Mouse (Mus musculus) embryonic facial prominence, embryonic 14.5 days (tissue): ENCODE measurements around the gene Rimbp2. TPM values are rescaled to one million over a fixed set of nuclear protein-coding genes. Genes with fewer than 3 reads are reported as not detected.

Source experiments
- ATAC-seq: fragments of 200-750 bp; cut with Nextera tagmentation; 2 replicates; pipeline ENCODE4 v1.8.0; 2017; ENCODE audit warnings: low read depth, moderate number of reproducible peaks, moderate TSS enrichment
- DNase-seq: peaks from one replicate; pipeline ENCODE4 v3.0.0-alpha.2; 2015; ENCODE audit warnings: low spot score
- H3K27ac ChIP-seq: fragments of 300-500 bp; sonication (generic); replicated peaks from 2 replicates; pipeline ENCODE4 v1.5.1; 2014; ENCODE audit warnings: low read depth, mild to moderate bottlenecking, low read length, moderate library complexity
- H3K27me3 ChIP-seq: fragments of 300-500 bp; sonication (generic); replicated peaks from 2 replicates; pipeline ENCODE4 v1.6.1; 2014; ENCODE audit warnings: low read length; ENCODE audit not compliant: control insufficient read depth, insufficient read depth
- H3K36me3 ChIP-seq: fragments of 300-500 bp; sonication (generic); 2 replicates; pipeline ENCODE4 v1.6.1; 2014; ENCODE audit warnings: low read length, mixed read lengths; ENCODE audit not compliant: control insufficient read depth, insufficient read depth
- H3K4me1 ChIP-seq: fragments of 300-500 bp; sonication (generic); 2 replicates; pipeline ENCODE4 v1.6.1; 2014; ENCODE audit warnings: antibody characterized with exemption, low read length; ENCODE audit not compliant: control insufficient read depth, insufficient read depth
- H3K4me2 ChIP-seq: fragments of 300-500 bp; sonication (generic); 2 replicates; pipeline ENCODE4 v1.6.1; 2014; ENCODE audit warnings: low read depth, mild to moderate bottlenecking, low read length, moderate library complexity, mixed read lengths
- H3K4me3 ChIP-seq: fragments of 300-500 bp; sonication (generic); 2 replicates; pipeline ENCODE4 v1.5.1; 2014; ENCODE audit warnings: low read depth, mild to moderate bottlenecking, low read length
- H3K9ac ChIP-seq: fragments of 300-500 bp; sonication (generic); 2 replicates; pipeline ENCODE4 v1.6.1; 2014; ENCODE audit warnings: low read depth, mild to moderate bottlenecking, low read length, moderate library complexity, mixed read lengths
- H3K9me3 ChIP-seq: fragments of 300-500 bp; sonication (generic); 2 replicates; pipeline ENCODE4 v1.6.1; 2016; ENCODE audit warnings: low read length; ENCODE audit not compliant: control insufficient read depth
- WGBS: fragments of 180-500 bp; shearing (Covaris S2); extraction: QIAGEN DNeasy Blood & Tissue Kit; methylation state at CpG from one replicate; pipeline ENCODE4 v1.1.7; 2014; 5-methylcytosine and 5-hydroxymethylcytosine counted together
- polyA plus RNA-seq: library from polyadenylated mRNA; unstranded; fragments of >200 nt; fragmentation: Nextera tagmentation; extraction: Ambion mirVana; gene quantifications from 2 replicates; pipeline ENCODE4 v1.2.1, GENCODE M21; 2014

Rimbp2 gene
- polyA plus RNA-seq, 1 experiment from 2014 or later: 0.21 TPM

GRCm38 (mm10) chr5:128884320-128884719, 69.0 kb downstream of the Rimbp2 start:
- H3K9me3 ChIP-seq: no peaks in the 10 kb centered on the region
- no peak for DNase-seq
- H3K9ac ChIP-seq: no peak overlapping the region
- H3K4me1 ChIP-seq: no peaks in the 10 kb centered on the region
- no peak overlapping the region for H3K4me2 ChIP-seq
- no peak overlapping the region for H3K4me3 ChIP-seq
- H3K27ac ChIP-seq: no peak overlapping the region
- H3K36me3 ChIP-seq: no peaks in the 10 kb centered on the region
- ATAC-seq: no peak
- no peaks in the 10 kb centered on the region for H3K27me3 ChIP-seq
- 70% methylated on average over 5 of the region's 5 CpGs for WGBS

GRCm38 (mm10) chr5:128879092-128879491, 74.2 kb downstream of the Rimbp2 start:
- H3K9ac ChIP-seq: no peak overlapping the region
- H3K36me3 ChIP-seq: no peaks in the 10 kb centered on the region
- H3K4me1 ChIP-seq: no peaks in the 10 kb centered on the region
- H3K4me3 ChIP-seq: no peak overlapping the region
- WGBS: 27% methylated on average over 3 of the region's 3 CpGs
- no peak overlapping the region for H3K4me2 ChIP-seq
- H3K27me3 ChIP-seq: no peaks in the 10 kb centered on the region; the same call in 1 of the 2 replicates
- DNase-seq: peak; percentile 22
- no peaks in the 10 kb centered on the region for H3K9me3 ChIP-seq
- no peak for ATAC-seq
- no peak overlapping the region for H3K27ac ChIP-seq

GRCm38 (mm10) chr5:128877425-128878035, 75.8 kb downstream of the Rimbp2 start:
- no peak overlapping the region for H3K4me2 ChIP-seq
- ATAC-seq (no peak), DNase-seq (no peak)
- no peaks in the 10 kb centered on the region; the same call in 1 of the 2 replicates for H3K27me3 ChIP-seq
- WGBS: 25% methylated on average over 14 of the region's 16 CpGs
- no peak overlapping the region for H3K9ac ChIP-seq
- H3K27ac ChIP-seq: no peak overlapping the region
- H3K36me3 ChIP-seq: no peaks in the 10 kb centered on the region
- H3K4me1 ChIP-seq: no peaks in the 10 kb centered on the region
- no peaks in the 10 kb centered on the region for H3K9me3 ChIP-seq
- H3K4me3 ChIP-seq: no peak overlapping the region

GRCm38 (mm10) chr5:128871706-128872105, 81.6 kb downstream of the Rimbp2 start:
- ATAC-seq: no peak
- Histone ChIP-seq H3K27me3 (no peaks in the 10 kb centered on the region), H3K4me1 (no peaks in the 10 kb centered on the region), H3K4me2 (no peak overlapping the region), H3K9ac (no peak overlapping the region), H3K36me3 (no peaks in the 10 kb centered on the region), H3K27ac (no peak overlapping the region), H3K4me3 (no peak overlapping the region), H3K9me3 (no peaks in the 10 kb centered on the region)
- 62% methylated on average over 3 of the region's 3 CpGs for WGBS
- DNase-seq: no peak

- no peak for ATAC-seq
- 87% methylated on average over 5 of the region's 5 CpGs for WGBS
Observed at GRCm38 (mm10) chr5:128866811-128867210, 86.5 kb downstream of the Rimbp2 start.

GRCm38 (mm10) chr5:128866291-128866690, 87.0 kb downstream of the Rimbp2 start:
- Histone ChIP-seq H3K27ac (no peak overlapping the region), H3K4me1 (no peaks in the 10 kb centered on the region), H3K4me3 (no peak overlapping the region), H3K9ac (no peak overlapping the region), H3K9me3 (no peaks in the 10 kb centered on the region), H3K4me2 (no peak overlapping the region), H3K27me3 (no peaks in the 10 kb centered on the region), H3K36me3 (no peaks in the 10 kb centered on the region)
- 83% methylated on average over 5 of the region's 5 CpGs for WGBS
- DNase-seq (no peak), ATAC-seq (no peak)

More at GRCm38 (mm10) chr5:128866811-128867210, 86.5 kb downstream of the Rimbp2 start:
- H3K27ac ChIP-seq: no peak overlapping the region
- H3K4me2 ChIP-seq: no peak overlapping the region
- H3K36me3 ChIP-seq: no peaks in the 10 kb centered on the region
- no peak overlapping the region for H3K9ac ChIP-seq
- no peaks in the 10 kb centered on the region for H3K4me1 ChIP-seq
- no peak overlapping the region for H3K4me3 ChIP-seq
- DNase-seq: no peak
- no peaks in the 10 kb centered on the region for H3K9me3 ChIP-seq
- H3K27me3 ChIP-seq: no peaks in the 10 kb centered on the region

- Histone ChIP-seq H3K4me3 (no peak overlapping the region), H3K4me1 (no peaks in the 10 kb centered on the region), H3K9ac (no peak overlapping the region), H3K36me3 (no peaks in the 10 kb centered on the region), H3K27ac (no peak overlapping the region), H3K27me3 (no peaks in the 10 kb centered on the region), H3K9me3 (no peaks in the 10 kb centered on the region), H3K4me2 (no peak overlapping the region)
- DNase-seq: no peak
- no peak for ATAC-seq
- WGBS: 54% methylated on average over 6 of the region's 6 CpGs
Observed at GRCm38 (mm10) chr5:128863497-128863896, 89.8 kb downstream of the Rimbp2 start.

- ATAC-seq: no peak
- Histone ChIP-seq H3K27me3 (no peaks in the 10 kb centered on the region), H3K27ac (no peak overlapping the region), H3K4me2 (no peak overlapping the region), H3K4me3 (no peak overlapping the region), H3K9me3 (no peaks in the 10 kb centered on the region), H3K9ac (no peak overlapping the region), H3K4me1 (no peaks in the 10 kb centered on the region), H3K36me3 (no peaks in the 10 kb centered on the region)
- WGBS: 90% methylated on average over 3 of the region's 3 CpGs
- no peak for DNase-seq
Observed at GRCm38 (mm10) chr5:128860907-128861306, 92.4 kb downstream of the Rimbp2 start.

- no peak for ATAC-seq
- Histone ChIP-seq H3K9ac (no peak overlapping the region), H3K4me3 (no peak overlapping the region), H3K9me3 (no peaks in the 10 kb centered on the region), H3K4me1 (no peaks in the 10 kb centered on the region), H3K36me3 (no peaks in the 10 kb centered on the region), H3K27ac (no peak overlapping the region), H3K27me3 (no peaks in the 10 kb centered on the region), H3K4me2 (no peak overlapping the region)
- 52% methylated on average over 6 of the region's 6 CpGs for WGBS
- peak; percentile 30 for DNase-seq
Observed at GRCm38 (mm10) chr5:128852791-128853190, 100.5 kb downstream of the Rimbp2 start.
